Mouse (Mus musculus): ENCODE measurements around the gene Arfgap3. TPM values are rescaled to one million over a fixed set of nuclear protein-coding genes. Genes with fewer than 3 reads are reported as not detected.
"Not testable (repeated sequence)": the region's sequence is repeated elsewhere in the genome, so short reads cannot be mapped to it uniquely, and the experiment has no call there.

Gene Arfgap3
- polyA plus RNA-seq, 1 experiment from 2014 or later: 36.2 TPM

GRCm38 (mm10) chr15:83365697-83366096, 15.7 kb upstream of the Arfgap3 start:
- no peak overlapping the region for H3K4me2 ChIP-seq (ENCODE audit: low read length)

GRCm38 (mm10) chr15:83364194-83364593, 14.1 kb upstream of the Arfgap3 start:
- DNase-seq (ENCODE audit: low spot score): no peak
- Histone ChIP-seq H3K4me3 (replicated peaks; ENCODE audit: low read depth, low read length) (no peak overlapping the region), H3K4me1 (replicated peaks; ENCODE audit: insufficient read depth, low read length) (0 out of 2 replicates have a peak, but pooled peaks cover 4% of the 10 kb centered on the region), H3K27ac (no peak overlapping the region), H3K9me3 (replicated peaks; ENCODE audit: low read length) (no peaks in the 10 kb centered on the region), H3K36me3 (ENCODE audit: insufficient read depth, low read length) (no peaks in the 10 kb centered on the region), H3K9ac (ENCODE audit: low read depth, low read length) (no peak overlapping the region), H3K27me3 (ENCODE audit: insufficient read depth, low read length) (no peaks in the 10 kb centered on the region), H3K4me2 (ENCODE audit: low read length) (no peak overlapping the region)
- WGBS: 66% methylated on average over 3 of the region's 3 CpGs
- ATAC-seq (replicated peaks; ENCODE audit: low FRiP score, low read depth): no peak
- no peak for TF ChIP-seq CTCF (IDR thresholded peaks at IDR 0.05; ENCODE audit: low read depth)

More at GRCm38 (mm10) chr15:83365697-83366096, 15.7 kb upstream of the Arfgap3 start:
- peak; percentile 58 for TF ChIP-seq CTCF (IDR thresholded peaks at IDR 0.05; ENCODE audit: low read depth)
- DNase-seq (ENCODE audit: low spot score) (no peak), ATAC-seq (replicated peaks; ENCODE audit: low FRiP score, low read depth) (no peak)
- Histone ChIP-seq H3K27ac (no peak overlapping the region), H3K36me3 (ENCODE audit: insufficient read depth, low read length) (no peaks in the 10 kb centered on the region), H3K4me3 (replicated peaks; ENCODE audit: low read depth, low read length) (no peak overlapping the region), H3K9me3 (replicated peaks; ENCODE audit: low read length) (no peaks in the 10 kb centered on the region), H3K9ac (ENCODE audit: low read depth, low read length) (no peak overlapping the region), H3K27me3 (ENCODE audit: insufficient read depth, low read length) (no peaks in the 10 kb centered on the region), H3K4me1 (replicated peaks; ENCODE audit: insufficient read depth, low read length) (0 out of 2 replicates have a peak, but pooled peaks cover 4% of the 10 kb centered on the region)

- H3K9me3 ChIP-seq (replicated peaks; ENCODE audit: low read length); H3K36me3 ChIP-seq (ENCODE audit: insufficient read depth, low read length); H3K4me2 ChIP-seq (ENCODE audit: low read length); H3K27me3 ChIP-seq (ENCODE audit: insufficient read depth, low read length); H3K27ac ChIP-seq; H3K4me1 ChIP-seq (replicated peaks; ENCODE audit: insufficient read depth, low read length); H3K9ac ChIP-seq (ENCODE audit: low read depth, low read length); ATAC-seq (replicated peaks; ENCODE audit: low FRiP score, low read depth); H3K4me3 ChIP-seq (replicated peaks; ENCODE audit: low read depth, low read length); DNase-seq (ENCODE audit: low spot score): not testable (repeated sequence)
- WGBS: 83% methylated on average over 1 of the region's 1 CpGs
Measured at GRCm38 (mm10) chr15:83362813-83363212, 12.8 kb upstream of the Arfgap3 start.

GRCm38 (mm10) chr15:83360899-83361298, 10.9 kb upstream of the Arfgap3 start:
- DNase-seq (ENCODE audit: low spot score); H3K4me1 ChIP-seq (replicated peaks; ENCODE audit: insufficient read depth, low read length); H3K4me2 ChIP-seq (ENCODE audit: low read length); ATAC-seq (replicated peaks; ENCODE audit: low FRiP score, low read depth); H3K36me3 ChIP-seq (ENCODE audit: insufficient read depth, low read length); H3K4me3 ChIP-seq (replicated peaks; ENCODE audit: low read depth, low read length); H3K9me3 ChIP-seq (replicated peaks; ENCODE audit: low read length); H3K27ac ChIP-seq; H3K9ac ChIP-seq (ENCODE audit: low read depth, low read length); H3K27me3 ChIP-seq (ENCODE audit: insufficient read depth, low read length): not testable (repeated sequence)
- 75% methylated on average over 4 of the region's 5 CpGs for WGBS

GRCm38 (mm10) chr15:83360140-83360539, 10.1 kb upstream of the Arfgap3 start:
- Histone ChIP-seq H3K27me3 (ENCODE audit: insufficient read depth, low read length) (no peaks in the 10 kb centered on the region), H3K27ac (no peak overlapping the region), H3K4me2 (ENCODE audit: low read length) (no peak overlapping the region), H3K4me3 (replicated peaks; ENCODE audit: low read depth, low read length) (no peak overlapping the region), H3K36me3 (ENCODE audit: insufficient read depth, low read length) (no peaks in the 10 kb centered on the region), H3K9me3 (replicated peaks; ENCODE audit: low read length) (no peaks in the 10 kb centered on the region), H3K9ac (ENCODE audit: low read depth, low read length) (no peak overlapping the region), H3K4me1 (replicated peaks; ENCODE audit: insufficient read depth, low read length) (no peaks in the 10 kb centered on the region)
- TF ChIP-seq CTCF (IDR thresholded peaks at IDR 0.05; ENCODE audit: low read depth): no peak
- ATAC-seq (replicated peaks; ENCODE audit: low FRiP score, low read depth) (no peak), DNase-seq (ENCODE audit: low spot score) (no peak)
- whole genome bisulfite sequencing: 77% methylated on average over 3 of the region's 3 CpGs

- Histone ChIP-seq H3K4me1 (replicated peaks; ENCODE audit: insufficient read depth, low read length) (no peaks in the 10 kb centered on the region), H3K27me3 (ENCODE audit: insufficient read depth, low read length) (no peaks in the 10 kb centered on the region), H3K27ac (no peak overlapping the region), H3K9ac (ENCODE audit: low read depth, low read length) (no peak overlapping the region), H3K36me3 (ENCODE audit: insufficient read depth, low read length) (no peaks in the 10 kb centered on the region), H3K4me3 (replicated peaks; ENCODE audit: low read depth, low read length) (no peak overlapping the region), H3K9me3 (replicated peaks; ENCODE audit: low read length) (no peaks in the 10 kb centered on the region), H3K4me2 (ENCODE audit: low read length) (no peak overlapping the region)
- ATAC-seq (replicated peaks; ENCODE audit: low FRiP score, low read depth) (no peak), DNase-seq (ENCODE audit: low spot score) (no peak)
- no peak for TF ChIP-seq CTCF (IDR thresholded peaks at IDR 0.05; ENCODE audit: low read depth)
- 83% methylated on average over 1 of the region's 1 CpGs for WGBS
Measured at GRCm38 (mm10) chr15:83358476-83358875, 8.4 kb upstream of the Arfgap3 start.

- H3K27ac ChIP-seq: no peak overlapping the region
Measured at GRCm38 (mm10) chr15:83351546-83351945, 1.5 kb upstream of the Arfgap3 start.

More at GRCm38 (mm10) chr15:83351546-83351945, 1.5 kb upstream of the Arfgap3 start:
- Histone ChIP-seq H3K9ac (ENCODE audit: low read depth, low read length) (no peak overlapping the region), H3K4me2 (ENCODE audit: low read length) (no peak overlapping the region), H3K27me3 (ENCODE audit: insufficient read depth, low read length) (no peaks in the 10 kb centered on the region), H3K4me3 (replicated peaks; ENCODE audit: low read depth, low read length) (no peak overlapping the region), H3K9me3 (replicated peaks; ENCODE audit: low read length) (no peaks in the 10 kb centered on the region), H3K36me3 (ENCODE audit: insufficient read depth, low read length) (no peaks in the 10 kb centered on the region), H3K4me1 (replicated peaks; ENCODE audit: insufficient read depth, low read length) (peaks cover 8% of the 10 kb centered on the region; the same call in 1 of the 2 replicates)
- no peak for TF ChIP-seq CTCF (IDR thresholded peaks at IDR 0.05; ENCODE audit: low read depth)
- DNase-seq (ENCODE audit: low spot score): no peak
- WGBS: 79% methylated on average over 4 of the region's 4 CpGs
- no peak for ATAC-seq (replicated peaks; ENCODE audit: low FRiP score, low read depth)
